Mouse (Mus musculus): Measurements from ENCODE around the gene Tirap.

GRCm38 (mm10) chr9:35192983-35193542 lies 7.0 kb downstream of the Tirap start:
- TF ChIP-seq POLR2A (IDR thresholded peaks at IDR 0.05; ENCODE audit: borderline replicate concordance, extremely low read depth, insufficient read depth, insufficient read length, poor library complexity, severe bottlenecking) (no peak), CTCF (IDR thresholded peaks at IDR 0.05; ENCODE audit: borderline replicate concordance, extremely low read depth, insufficient read depth, insufficient read length) (no peak)
